Mouse (Mus musculus) cerebellum, adult 9-10 months (tissue): ENCODE data around the gene Amer3.
"Not testable (repeated sequence)": the region's sequence is repeated elsewhere in the genome, so short reads cannot be mapped to it uniquely, and the experiment has no call there.

Source experiments
- DNase-seq: peaks from one replicate; pipeline ENCODE4 v3.0.0; 2022

The Amer3 gene

GRCm38 (mm10) chr1:34578851-34579781 lies at the start of gene Amer3:
Gene Amer3, plus strand, starts transcription at chr1:34579657.
- peak; percentile 88 for DNase-seq

GRCm38 (mm10) chr1:34534574-34534973 lies 44.9 kb upstream of the Amer3 start:
- not testable (repeated sequence) for DNase-seq

- not testable (repeated sequence) for DNase-seq
Measured at GRCm38 (mm10) chr1:34535043-34535698, 44.3 kb upstream of the Amer3 start, which contains the start of gene Cfc1. Gene Cfc1, plus strand, starts transcription at chr1:34535648.

GRCm38 (mm10) chr1:34536291-34536766 lies 43.1 kb upstream of the Amer3 start:
- DNase-seq = no peak

GRCm38 (mm10) chr1:34536767-34537485 lies 42.5 kb upstream of the Amer3 start:
- DNase-seq = no peak

GRCm38 (mm10) chr1:34547074-34547473 lies 32.4 kb upstream of the Amer3 start:
- no peak for DNase-seq

- DNase-seq = no peak
Measured at GRCm38 (mm10) chr1:34553690-34554089, 25.8 kb upstream of the Amer3 start.

- DNase-seq = no peak
Measured at GRCm38 (mm10) chr1:34554275-34554674, 25.2 kb upstream of the Amer3 start.

- DNase-seq = no peak
Measured at GRCm38 (mm10) chr1:34560843-34561242, 18.6 kb upstream of the Amer3 start, which contains the start of gene Prss40. Gene Prss40, minus strand, starts transcription at chr1:34560943.

- no peak for DNase-seq
Measured at GRCm38 (mm10) chr1:34564383-34565045, 14.9 kb upstream of the Amer3 start.

- no peak for DNase-seq
Measured at GRCm38 (mm10) chr1:34568120-34568519, 11.3 kb upstream of the Amer3 start.

- DNase-seq = no peak
Measured at GRCm38 (mm10) chr1:34569876-34570275, 9.6 kb upstream of the Amer3 start.

- DNase-seq = no peak
Measured at GRCm38 (mm10) chr1:34571431-34571830, 8.0 kb upstream of the Amer3 start.

GRCm38 (mm10) chr1:34573221-34573620 lies 6.2 kb upstream of the Amer3 start:
- no peak for DNase-seq

GRCm38 (mm10) chr1:34579782-34580356 lies 412 bp downstream of the Amer3 start:
- DNase-seq = peak; percentile 86

- DNase-seq = peak; percentile 46
Measured at GRCm38 (mm10) chr1:34582218-34582617, 2.8 kb downstream of the Amer3 start.

- DNase-seq = peak; percentile 99
Measured at GRCm38 (mm10) chr1:34583821-34584263, 4.4 kb downstream of the Amer3 start.

- DNase-seq = peak; percentile 75
Measured at GRCm38 (mm10) chr1:34584736-34585135, 5.3 kb downstream of the Amer3 start.

- peak; percentile 34 for DNase-seq
Measured at GRCm38 (mm10) chr1:34587298-34588096, 8.0 kb downstream of the Amer3 start.

- DNase-seq = no peak
Measured at GRCm38 (mm10) chr1:34600000-34600399, 20.5 kb downstream of the Amer3 start.
